Mouse (Mus musculus): ENCODE results near the gene Kncn. TPM values are rescaled to one million over a fixed set of nuclear protein-coding genes. Genes with fewer than 3 reads are reported as not detected.

The Kncn gene
- polyA plus RNA-seq, 1 experiment from 2014 or later, result not detected

GRCm38 (mm10) chr4:115908641-115909040 is 24.4 kb downstream of the Kncn start:
- 22% methylated on average over 7 of the region's 7 CpGs for WGBS
- Histone ChIP-seq H3K4me3 (replicated peaks; ENCODE audit: low read length) (no peak overlapping the region), H3K4me1 (ENCODE audit: control insufficient read depth, insufficient read depth, low read length) (no peaks in the 10 kb centered on the region), H3K36me3 (ENCODE audit: control insufficient read depth, insufficient read depth, low read length) (no peaks in the 10 kb centered on the region), H3K9me3 (replicated peaks; ENCODE audit: control insufficient read depth, low read length) (no peaks in the 10 kb centered on the region), H3K27me3 (ENCODE audit: control insufficient read depth, insufficient read depth, low read length) (peaks cover 12% of the 10 kb centered on the region; the same call in 1 of the 2 replicates), H3K27ac (ENCODE audit: low read length) (no peak overlapping the region), H3K4me2 (ENCODE audit: low read depth, low read length) (no peak overlapping the region), H3K9ac (ENCODE audit: low read length) (no peak overlapping the region; the same call in 1 of the 2 replicates)
- ATAC-seq (ENCODE audit: insufficient read depth, low FRiP score), result no peak

- no peaks in the 10 kb centered on the region for H3K9me3 ChIP-seq (replicated peaks; ENCODE audit: control insufficient read depth, low read length)
- peaks cover 3% of the 10 kb centered on the region; the same call in 1 of the 2 replicates for H3K27me3 ChIP-seq (ENCODE audit: control insufficient read depth, insufficient read depth, low read length)
- ATAC-seq (ENCODE audit: insufficient read depth, low FRiP score), result no peak
- no peak overlapping the region for H3K9ac ChIP-seq (ENCODE audit: low read length)
- no peaks in the 10 kb centered on the region for H3K36me3 ChIP-seq (ENCODE audit: control insufficient read depth, insufficient read depth, low read length)
- no peaks in the 10 kb centered on the region for H3K4me1 ChIP-seq (ENCODE audit: control insufficient read depth, insufficient read depth, low read length)
- no peak overlapping the region for H3K4me3 ChIP-seq (replicated peaks; ENCODE audit: low read length)
- H3K4me2 ChIP-seq (ENCODE audit: low read depth, low read length), result no peak overlapping the region
- no peak overlapping the region for H3K27ac ChIP-seq (ENCODE audit: low read length)
- WGBS, result 22% methylated on average over 4 of the region's 4 CpGs
Measured at GRCm38 (mm10) chr4:115911586-115911985, 27.4 kb downstream of the Kncn start.

DNA sequence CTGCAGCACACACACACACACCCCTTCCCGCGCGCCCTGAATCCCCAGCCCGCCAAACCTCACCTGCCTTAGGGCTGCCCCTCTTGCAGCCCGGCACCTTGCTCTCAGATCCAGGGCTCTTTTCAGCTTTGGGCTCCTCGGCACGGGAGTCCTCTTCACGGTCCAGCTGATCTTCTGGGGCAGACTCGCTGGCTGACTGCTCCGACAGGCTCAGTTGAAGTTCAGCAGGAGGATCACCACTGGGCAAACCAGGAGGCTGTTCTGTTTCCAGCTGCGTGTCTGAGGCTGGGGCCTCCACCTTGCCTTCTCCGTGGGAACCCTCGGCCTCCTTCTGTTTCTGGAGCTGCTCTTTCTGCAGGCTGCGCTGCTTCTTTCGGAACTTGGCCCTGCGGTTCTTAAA is 35.7 kb downstream of the Kncn start:
- H3K36me3 ChIP-seq (ENCODE audit: control insufficient read depth, insufficient read depth, low read length), result no peaks in the 10 kb centered on the region
- ATAC-seq (ENCODE audit: insufficient read depth, low FRiP score), result no peak
- no peak overlapping the region for H3K9ac ChIP-seq (ENCODE audit: low read length)
- H3K4me1 ChIP-seq (ENCODE audit: control insufficient read depth, insufficient read depth, low read length), result no peaks in the 10 kb centered on the region
- H3K4me3 ChIP-seq (replicated peaks; ENCODE audit: low read length), result no peak overlapping the region
- H3K27me3 ChIP-seq (ENCODE audit: control insufficient read depth, insufficient read depth, low read length), result peaks cover 6% of the 10 kb centered on the region
- H3K27ac ChIP-seq (ENCODE audit: low read length), result no peak overlapping the region
- H3K9me3 ChIP-seq (replicated peaks; ENCODE audit: control insufficient read depth, low read length), result no peaks in the 10 kb centered on the region
- no peak overlapping the region for H3K4me2 ChIP-seq (ENCODE audit: low read depth, low read length)
- 82% methylated on average over 16 of the region's 16 CpGs for WGBS

DNA sequence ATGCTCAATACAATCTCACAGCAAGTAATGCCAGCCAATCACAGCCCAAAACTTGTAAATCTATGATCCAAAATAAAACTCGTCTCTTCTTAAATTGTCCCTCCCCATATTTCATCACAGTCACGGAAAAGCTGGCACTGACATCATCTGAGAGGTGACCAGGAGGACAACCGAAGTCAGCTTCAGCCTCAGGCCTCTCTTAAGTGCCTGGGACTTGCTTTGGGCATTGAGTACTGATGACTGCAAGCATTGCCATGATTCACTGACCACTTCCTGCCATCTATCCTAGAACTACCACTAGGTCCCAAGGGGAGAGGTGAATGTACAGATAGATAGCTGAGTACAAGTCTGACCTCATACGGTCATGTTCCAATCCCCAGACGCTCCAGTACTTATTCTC is 38.5 kb downstream of the Kncn start:
- ATAC-seq (ENCODE audit: insufficient read depth, low FRiP score), result no peak
- H3K4me3 ChIP-seq (replicated peaks; ENCODE audit: low read length), result no peak overlapping the region
- 82% methylated on average over 5 of the region's 5 CpGs for WGBS

GRCm38 (mm10) chr4:115923262-115923880 is 39.2 kb downstream of the Kncn start:
- H3K4me3 ChIP-seq (replicated peaks; ENCODE audit: low read length), result no peak overlapping the region
- 76% methylated on average over 16 of the region's 16 CpGs for WGBS
- no peaks in the 10 kb centered on the region for H3K36me3 ChIP-seq (ENCODE audit: control insufficient read depth, insufficient read depth, low read length)
- no peak for ATAC-seq (ENCODE audit: insufficient read depth, low FRiP score)
- no peaks in the 10 kb centered on the region for H3K9me3 ChIP-seq (replicated peaks; ENCODE audit: control insufficient read depth, low read length)
- peaks cover 11% of the 10 kb centered on the region for H3K27me3 ChIP-seq (ENCODE audit: control insufficient read depth, insufficient read depth, low read length)
- no peaks in the 10 kb centered on the region for H3K4me1 ChIP-seq (ENCODE audit: control insufficient read depth, insufficient read depth, low read length)
- no peak overlapping the region for H3K4me2 ChIP-seq (ENCODE audit: low read depth, low read length)
- H3K9ac ChIP-seq (ENCODE audit: low read length), result no peak overlapping the region
- H3K27ac ChIP-seq (ENCODE audit: low read length), result no peak overlapping the region

More for the DNA sequence above, 38.5 kb downstream of the Kncn start:
- no peak overlapping the region for H3K27ac ChIP-seq (ENCODE audit: low read length)
- H3K4me1 ChIP-seq (ENCODE audit: control insufficient read depth, insufficient read depth, low read length), result no peaks in the 10 kb centered on the region
- peaks cover 7% of the 10 kb centered on the region for H3K27me3 ChIP-seq (ENCODE audit: control insufficient read depth, insufficient read depth, low read length)
- H3K9ac ChIP-seq (ENCODE audit: low read length), result no peak overlapping the region
- no peak overlapping the region for H3K4me2 ChIP-seq (ENCODE audit: low read depth, low read length)
- no peaks in the 10 kb centered on the region for H3K36me3 ChIP-seq (ENCODE audit: control insufficient read depth, insufficient read depth, low read length)
- H3K9me3 ChIP-seq (replicated peaks; ENCODE audit: control insufficient read depth, low read length), result no peaks in the 10 kb centered on the region

DNA sequence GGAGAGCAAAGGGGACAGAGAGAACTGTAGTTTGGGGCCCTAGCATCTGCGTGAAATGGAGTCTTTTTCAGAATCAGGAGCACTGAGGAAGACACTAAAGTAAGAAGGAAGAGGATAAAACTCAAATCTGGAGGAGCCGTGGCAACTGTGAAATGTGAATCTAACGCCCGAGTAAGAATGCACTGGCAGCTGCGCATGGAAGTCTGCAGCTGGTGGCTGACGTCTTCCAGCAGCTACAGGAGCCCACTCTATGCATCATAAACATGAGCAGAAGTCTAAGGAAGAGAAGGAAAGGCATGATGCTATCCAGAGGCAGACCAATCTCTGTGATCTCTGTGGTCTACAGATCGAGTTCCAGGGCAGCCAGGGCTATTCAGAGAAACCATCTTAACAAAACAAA is 43.4 kb downstream of the Kncn start:
- ATAC-seq (ENCODE audit: insufficient read depth, low FRiP score), result no peak

GRCm38 (mm10) chr4:115931556-115932088 is 47.4 kb downstream of the Kncn start:
- no peak overlapping the region for H3K9ac ChIP-seq (ENCODE audit: low read length)
- WGBS, result 29% methylated on average over 13 of the region's 13 CpGs
- H3K4me2 ChIP-seq (ENCODE audit: low read depth, low read length), result no peak overlapping the region
- no peak overlapping the region for H3K4me3 ChIP-seq (replicated peaks; ENCODE audit: low read length)
- ATAC-seq (ENCODE audit: insufficient read depth, low FRiP score), result no peak
- 0 out of 2 replicates have a peak, but pooled peaks cover 2% of the 10 kb centered on the region for H3K4me1 ChIP-seq (ENCODE audit: control insufficient read depth, insufficient read depth, low read length)
- H3K27ac ChIP-seq (ENCODE audit: low read length), result no peak overlapping the region
- no peaks in the 10 kb centered on the region for H3K36me3 ChIP-seq (ENCODE audit: control insufficient read depth, insufficient read depth, low read length)
- H3K27me3 ChIP-seq (ENCODE audit: control insufficient read depth, insufficient read depth, low read length), result peaks cover 83% of the 10 kb centered on the region
- H3K9me3 ChIP-seq (replicated peaks; ENCODE audit: control insufficient read depth, low read length), result no peaks in the 10 kb centered on the region

More for the DNA sequence above, 43.4 kb downstream of the Kncn start:
- Histone ChIP-seq H3K4me3 (replicated peaks; ENCODE audit: low read length) (no peak overlapping the region), H3K27ac (ENCODE audit: low read length) (no peak overlapping the region), H3K9ac (ENCODE audit: low read length) (no peak overlapping the region), H3K4me1 (ENCODE audit: control insufficient read depth, insufficient read depth, low read length) (no peaks in the 10 kb centered on the region), H3K27me3 (ENCODE audit: control insufficient read depth, insufficient read depth, low read length) (peaks cover 44% of the 10 kb centered on the region), H3K9me3 (replicated peaks; ENCODE audit: control insufficient read depth, low read length) (no peaks in the 10 kb centered on the region), H3K36me3 (ENCODE audit: control insufficient read depth, insufficient read depth, low read length) (no peaks in the 10 kb centered on the region), H3K4me2 (ENCODE audit: low read depth, low read length) (no peak overlapping the region)
- 43% methylated on average over 7 of the region's 7 CpGs for WGBS

GRCm38 (mm10) chr4:115935835-115936581 is 51.8 kb downstream of the Kncn start:
- Histone ChIP-seq H3K4me1 (ENCODE audit: control insufficient read depth, insufficient read depth, low read length) (peaks cover 11% of the 10 kb centered on the region; the same call in 1 of the 2 replicates), H3K9ac (ENCODE audit: low read length) (no peak overlapping the region), H3K27ac (ENCODE audit: low read length) (no peak overlapping the region), H3K4me3 (replicated peaks; ENCODE audit: low read length) (no peak overlapping the region), H3K4me2 (ENCODE audit: low read depth, low read length) (no peak overlapping the region), H3K9me3 (replicated peaks; ENCODE audit: control insufficient read depth, low read length) (no peaks in the 10 kb centered on the region), H3K27me3 (ENCODE audit: control insufficient read depth, insufficient read depth, low read length) (peaks cover 96% of the 10 kb centered on the region), H3K36me3 (ENCODE audit: control insufficient read depth, insufficient read depth, low read length) (no peaks in the 10 kb centered on the region)
- no peak; the same call in 1 of the 2 replicates for ATAC-seq (ENCODE audit: insufficient read depth, low FRiP score)
- under 1% methylated on average over 36 of the region's 36 CpGs for WGBS

DNA sequence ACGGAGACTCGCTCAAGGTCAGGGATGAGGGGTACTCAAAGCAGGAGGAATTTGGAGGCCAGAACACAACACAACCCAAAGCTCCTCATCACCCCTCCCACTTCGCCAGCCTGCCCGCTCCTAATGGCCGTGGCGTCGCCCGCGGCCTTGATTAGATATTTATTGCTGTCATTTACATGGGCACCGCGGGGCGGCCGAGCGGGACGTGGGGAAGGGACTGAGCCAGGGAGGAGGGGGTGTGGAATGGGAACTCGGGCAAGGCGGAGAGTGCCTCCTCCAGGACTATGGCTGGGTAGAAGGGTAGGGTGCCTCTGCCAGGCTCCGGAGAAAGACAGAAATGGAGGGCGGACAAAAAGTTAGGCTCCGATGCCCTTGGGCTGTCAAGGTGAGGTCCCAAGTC is 52.4 kb downstream of the Kncn start:
- H3K9ac ChIP-seq (ENCODE audit: low read length), result no peak overlapping the region
- H3K27ac ChIP-seq (ENCODE audit: low read length), result no peak overlapping the region
- WGBS, result 2% methylated on average over 20 of the region's 20 CpGs
- no peaks in the 10 kb centered on the region for H3K9me3 ChIP-seq (replicated peaks; ENCODE audit: control insufficient read depth, low read length)
- peaks cover 98% of the 10 kb centered on the region for H3K27me3 ChIP-seq (ENCODE audit: control insufficient read depth, insufficient read depth, low read length)
- peaks cover 11% of the 10 kb centered on the region; the same call in 1 of the 2 replicates for H3K4me1 ChIP-seq (ENCODE audit: control insufficient read depth, insufficient read depth, low read length)
- H3K36me3 ChIP-seq (ENCODE audit: control insufficient read depth, insufficient read depth, low read length), result no peaks in the 10 kb centered on the region
- H3K4me3 ChIP-seq (replicated peaks; ENCODE audit: low read length), result no peak overlapping the region
- ATAC-seq (ENCODE audit: insufficient read depth, low FRiP score), result no peak
- H3K4me2 ChIP-seq (ENCODE audit: low read depth, low read length), result no peak overlapping the region

Data from stomach, embryonic 16.5 days (tissue).